Comparison of ENCODE assay signal across 8 mouse cellular contexts in the genomic region with DNA sequence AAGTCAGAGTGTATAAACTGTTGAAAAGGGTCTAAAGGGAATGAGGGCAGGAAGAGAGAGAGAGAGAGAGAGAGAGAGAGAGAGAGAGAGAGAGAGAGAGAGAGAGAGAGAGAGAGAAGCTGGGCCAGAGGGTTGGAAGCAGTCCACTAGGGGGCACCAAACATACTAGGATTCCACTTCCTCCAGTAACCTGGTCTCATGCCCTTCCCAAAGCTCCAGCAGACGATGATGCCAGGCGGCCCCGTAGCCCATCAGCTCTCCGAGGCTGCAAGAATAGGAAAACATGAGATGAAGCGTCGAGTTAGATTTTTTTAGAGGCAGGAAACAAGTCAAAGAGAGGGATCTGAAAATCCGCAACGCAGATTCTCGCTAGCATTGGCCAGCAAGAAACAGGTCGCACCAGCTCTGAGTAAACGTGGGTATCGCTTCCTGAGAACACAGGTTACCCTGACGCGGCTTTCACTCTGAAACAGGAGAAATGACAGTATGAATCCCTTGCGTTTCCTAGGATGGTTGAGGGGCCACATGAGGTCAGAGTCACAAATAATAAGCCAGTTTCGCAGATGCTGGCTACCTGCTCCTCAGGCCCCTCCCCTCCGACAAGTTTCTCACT. TPM values are rescaled to one million over a fixed set of nuclear protein-coding genes. Genes with fewer than 3 reads are reported as not detected.
DNase-seq lines count a peak whose midpoint lies in the region; ATAC-seq lines count a peak whose summit lies in the region.

No protein-coding gene starts in this region.

- peaks cover 14% of the 10 kb centered on the region for H3K27me3 ChIP-seq in hindbrain, embryonic 13.5 days
- no peaks in the 10 kb centered on the region for H3K27me3 ChIP-seq in lung, embryonic 16.5 days (ENCODE audit: control insufficient read depth, insufficient read depth, low read depth, low read length)

- 23% methylated on average over 17 of the region's 17 CpGs for WGBS in hindbrain, embryonic 13.5 days
- WGBS in lung, embryonic 16.5 days, result 17% methylated on average over 17 of the region's 17 CpGs

- peak overlapping the region; percentile 55 for H3K4me2 ChIP-seq in hindbrain, embryonic 13.5 days
- H3K4me2 ChIP-seq in lung, embryonic 16.5 days (ENCODE audit: low read depth, low read length), result peak overlapping the region; percentile 61

- H3K9me3 ChIP-seq in hindbrain, embryonic 13.5 days, result no peaks in the 10 kb centered on the region
- H3K9me3 ChIP-seq in lung, embryonic 16.5 days (ENCODE audit: control insufficient read depth, low read length), result no peaks in the 10 kb centered on the region

- no peak overlapping the region for H3K27ac ChIP-seq in hindbrain, embryonic 13.5 days
- no peak overlapping the region for H3K27ac ChIP-seq in lung, embryonic 16.5 days (ENCODE audit: low read length)

- DNase-seq in T-cell, adult 2 months (ENCODE audit: low spot score), result peak; percentile 21
- DNase-seq in cerebellum, postnatal 10 days, result peak; percentile 95 to 98
- DNase-seq in frontal cortex, postnatal 14 days (ENCODE audit: low spot score in 2 of 2), result peak; percentile 58 to 74
- peak; percentile 78 to 87 for DNase-seq in layer of hippocampus, postnatal 14 days (ENCODE audit: low spot score in 2 of 2)
- peak; percentile 67 for DNase-seq in retina, adult 2 months (ENCODE audit: low read depth, low spot score)
- peak; percentile 76 for DNase-seq in urinary bladder, postnatal 25 days (ENCODE audit: low spot score)

- no peaks in the 10 kb centered on the region for H3K36me3 ChIP-seq in hindbrain, embryonic 13.5 days
- no peaks in the 10 kb centered on the region for H3K36me3 ChIP-seq in lung, embryonic 16.5 days (ENCODE audit: control insufficient read depth, insufficient read depth, low read length)

- H3K4me3 ChIP-seq in hindbrain, embryonic 13.5 days, result peak overlapping the region; percentile 33
- peak overlapping the region; percentile 42 for H3K4me3 ChIP-seq in lung, embryonic 16.5 days (ENCODE audit: low read length)

- H3K9ac ChIP-seq in hindbrain, embryonic 13.5 days, result peak overlapping the region; percentile 65
- H3K9ac ChIP-seq in lung, embryonic 16.5 days (ENCODE audit: low read length), result peak overlapping the region; percentile 53

- 0 out of 2 replicates have a peak, but pooled peaks cover 6% of the 10 kb centered on the region for H3K4me1 ChIP-seq in hindbrain, embryonic 13.5 days (replicated peaks)
- peaks cover 3% of the 10 kb centered on the region; the same call in 1 of the 2 replicates for H3K4me1 ChIP-seq in lung, embryonic 16.5 days (replicated peaks; ENCODE audit: control insufficient read depth, insufficient read depth, low read length)

- 0 out of 2 replicates have a peak, but pooled peaks have one; percentile 72 for ATAC-seq in hindbrain, embryonic 13.5 days (ENCODE audit: low FRiP score)
- ATAC-seq in lung, embryonic 16.5 days (ENCODE audit: low read depth), result peak; percentile 73; the same call in 1 of the 2 replicates

RNA-seq across cellular contexts. Expression of gene Mfsd6l, which starts 10.6 kb away (rescaled TPM):
- polyA plus RNA-seq in hindbrain, embryonic 13.5 days (2015; fragmentation: Nextera tagmentation; extraction: Ambion mirVana), result not detected in 2 replicates
- under 1 TPM in 1 of 2 experiments, not detected in 1; 0.16 TPM for total RNA-seq in layer of hippocampus, postnatal 14 days (2021)
- polyA plus RNA-seq in lung, embryonic 16.5 days (2015; fragmentation: Nextera tagmentation; extraction: Ambion mirVana), result 4.1 and 4.3 TPM in 2 replicates

RNA-seq across cellular contexts. Expression of gene Ccdc42, which starts 20.3 kb away (rescaled TPM):
- polyA plus RNA-seq in hindbrain, embryonic 13.5 days (2015; fragmentation: Nextera tagmentation; extraction: Ambion mirVana), result 0.27 TPM in 2 replicates
- total RNA-seq in layer of hippocampus, postnatal 14 days (2021), result 1 to 10 TPM in 1 of 2 experiments, under 1 TPM in 1; 0.57 to 1.8 TPM
- polyA plus RNA-seq in lung, embryonic 16.5 days (2015; fragmentation: Nextera tagmentation; extraction: Ambion mirVana), result 0.67 and 1.1 TPM in 2 replicates

Comparison
In these comparisons a context has a peak if more than half of its experiments do, and no peak if none do; other contexts are left out.
1. DNase-seq: peak in every context shown above with its lines; median percentile 96 in cerebellum, postnatal 10 days; 82 in layer of hippocampus, postnatal 14 days; 76 in urinary bladder, postnatal 25 days; 67 in retina, adult 2 months; 66 in frontal cortex, postnatal 14 days; 21 in T-cell, adult 2 months.